Mouse (Mus musculus) ES-Bruce4 (cell line): ENCODE measurements around the gene Slc25a5.

Source experiments
- CTCF ChIP-seq: IDR thresholded peaks from one replicate; pipeline ENCODE4 v1.8.1; 2011; ENCODE audit warnings: low read depth, low read length
- EP300 ChIP-seq: IDR thresholded peaks from 2 replicates; pipeline ENCODE4 v1.6.1; 2011; ENCODE audit warnings: low read depth, low read length; ENCODE audit not compliant: insufficient read depth
- POLR2A ChIP-seq: IDR thresholded peaks from one replicate; pipeline ENCODE4 v1.8.1; 2011; ENCODE audit warnings: low read length; ENCODE audit not compliant: insufficient read depth

GRCm38 (mm10) chrX:36763298-36763933, 32.0 kb upstream of the Slc25a5 start:
- TF ChIP-seq CTCF, result no peak
- TF ChIP-seq EP300, result no peak
- no peak for TF ChIP-seq POLR2A
